Mouse (Mus musculus): ENCODE results near the gene Cyp2j8. TPM values are rescaled to one million over a fixed set of nuclear protein-coding genes. Genes with fewer than 3 reads are reported as not detected.
"Not testable (repeated sequence)": the region's sequence is repeated elsewhere in the genome, so short reads cannot be mapped to it uniquely, and the experiment has no call there.

Cyp2j8 gene
- 0.17 TPM in 1 of 2 replicates, not detected in the other for polyA plus RNA-seq (2015; fragmentation: Nextera tagmentation; extraction: Ambion mirVana)

DNA sequence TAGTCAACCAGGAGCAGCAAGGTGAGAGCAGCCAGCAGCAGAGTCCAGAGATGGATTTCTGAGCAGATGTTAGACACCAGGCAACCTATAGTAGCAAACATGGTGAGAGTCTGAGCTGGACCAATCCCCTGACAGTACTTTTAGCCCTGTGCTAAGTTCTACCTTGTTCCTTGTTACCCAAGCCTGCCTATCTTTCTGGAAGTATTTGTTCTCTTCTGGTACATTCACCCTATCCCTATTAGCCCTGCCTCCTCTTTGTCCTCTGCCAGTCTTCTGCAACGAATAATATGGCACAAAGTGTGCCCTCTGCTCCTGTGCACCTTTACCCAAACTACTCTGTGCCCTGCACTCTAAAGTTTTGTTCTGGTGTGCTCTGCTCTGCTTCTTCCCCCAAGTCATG is at the start of gene Cyp2j8:
Cyp2j8 (minus strand) TSS at position 101 of the 400 bp plus-strand sequence.
- no peaks in the 10 kb centered on the region for H3K27me3 ChIP-seq
- H3K9ac ChIP-seq: no peak within 1 kb of the TSS
- no peak for ATAC-seq (ENCODE audit: low FRiP score, low read depth)
- H3K4me2 ChIP-seq: no peak within 1 kb of the TSS
- 83% methylated on average over 1 of the region's 1 CpGs for WGBS
- no peaks in the 10 kb centered on the region for H3K4me1 ChIP-seq (replicated peaks)
- no peaks in the 10 kb centered on the region for H3K36me3 ChIP-seq
- no peak within 1 kb of the TSS for H3K4me3 ChIP-seq
- no peak within 1 kb of the TSS for H3K27ac ChIP-seq (replicated peaks)
- H3K9me3 ChIP-seq: no peaks in the 10 kb centered on the region

DNA sequence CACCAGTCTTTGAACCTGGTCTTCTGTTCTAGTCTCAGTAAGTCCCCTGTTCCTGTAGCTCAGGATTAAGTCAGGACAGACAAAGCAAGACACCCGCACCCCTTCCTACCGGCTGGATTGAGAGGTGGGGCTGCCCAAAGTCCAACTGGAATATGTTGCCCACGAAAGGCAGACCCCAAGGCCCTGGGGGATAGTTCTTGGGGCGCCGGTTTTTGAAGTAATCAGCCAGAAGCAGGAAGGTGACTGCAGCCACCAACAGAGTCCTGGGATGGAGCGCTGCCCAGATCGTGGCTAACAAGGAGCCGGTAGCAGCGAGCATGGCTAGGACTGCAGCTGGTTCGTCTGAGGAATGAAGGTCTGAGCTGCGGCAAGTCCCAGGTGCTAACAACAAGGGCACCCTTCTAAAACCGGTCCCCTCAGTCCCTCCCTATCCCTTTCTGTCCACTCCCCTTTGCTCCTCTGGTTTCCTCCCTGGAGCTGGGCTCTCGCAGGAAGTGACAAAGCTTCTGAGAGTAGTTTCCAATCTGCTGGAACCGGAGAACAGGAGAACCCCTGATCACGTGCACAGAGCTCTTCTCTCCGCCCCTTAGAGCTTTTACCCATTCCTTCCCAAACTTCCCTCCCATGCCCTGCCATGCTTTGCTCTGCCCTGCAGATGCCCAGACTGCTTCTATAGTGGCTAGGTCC is 46.1 kb upstream of the Cyp2j8 start, which contains the start of gene Cyp2j6:
Cyp2j6 (minus strand) TSS at position 529 of the 687 bp plus-strand sequence.
- Histone ChIP-seq H3K4me3 (peak within 1 kb of the TSS; percentile 72), H3K4me1 (replicated peaks) (0 out of 2 replicates have a peak, but pooled peaks cover 8% of the 10 kb centered on the region), H3K36me3 (no peaks in the 10 kb centered on the region), H3K9me3 (no peaks in the 10 kb centered on the region), H3K27ac (replicated peaks) (peak within 1 kb of the TSS; percentile 67), H3K4me2 (peak within 1 kb of the TSS; percentile 72), H3K9ac (peak within 1 kb of the TSS; percentile 64), H3K27me3 (no peaks in the 10 kb centered on the region)
- ATAC-seq (ENCODE audit: low FRiP score, low read depth): peak; percentile 96
- WGBS: 2% methylated on average over 16 of the region's 16 CpGs

- Histone ChIP-seq H3K36me3 (no peaks in the 10 kb centered on the region), H3K9ac (no peak overlapping the region), H3K27me3 (no peaks in the 10 kb centered on the region), H3K4me3 (no peak overlapping the region), H3K27ac (replicated peaks) (no peak overlapping the region), H3K9me3 (no peaks in the 10 kb centered on the region), H3K4me1 (replicated peaks) (0 out of 2 replicates have a peak, but pooled peaks cover 8% of the 10 kb centered on the region), H3K4me2 (peak overlapping the region; percentile 19; the same call in 1 of the 2 replicates)
- 88% methylated on average over 3 of the region's 3 CpGs for WGBS
- no peak for ATAC-seq (ENCODE audit: low FRiP score, low read depth)
Observed at GRCm38 (mm10) chr4:96551619-96552018, 44.4 kb upstream of the Cyp2j8 start.

DNA sequence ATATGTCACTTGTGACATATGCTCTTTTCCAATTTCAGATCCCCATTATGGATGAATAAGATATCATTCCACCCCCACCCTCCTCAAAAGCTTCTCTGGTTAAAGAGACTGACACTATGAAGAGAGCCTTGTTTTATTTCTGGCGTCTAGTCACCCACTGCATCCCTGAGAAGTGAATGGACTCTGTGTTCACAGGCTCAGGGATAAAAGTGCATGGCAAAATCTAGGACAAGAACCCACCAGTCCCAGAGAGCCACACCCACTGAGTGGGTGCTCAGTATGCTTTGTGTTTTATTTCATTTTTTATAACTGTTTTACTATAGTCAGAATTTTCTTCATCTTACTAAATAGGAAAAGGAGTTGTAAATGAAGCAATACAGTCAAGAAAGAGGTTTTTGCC is 38.8 kb upstream of the Cyp2j8 start:
- Histone ChIP-seq H3K4me3 (no peak overlapping the region), H3K9me3 (no peaks in the 10 kb centered on the region), H3K36me3 (no peaks in the 10 kb centered on the region), H3K9ac (no peak overlapping the region), H3K27ac (replicated peaks) (no peak overlapping the region), H3K27me3 (no peaks in the 10 kb centered on the region), H3K4me1 (replicated peaks) (no peaks in the 10 kb centered on the region), H3K4me2 (no peak overlapping the region)
- whole genome bisulfite sequencing: 66% methylated on average over 1 of the region's 1 CpGs
- ATAC-seq (ENCODE audit: low FRiP score, low read depth): no peak

GRCm38 (mm10) chr4:96525772-96526171 is 18.6 kb upstream of the Cyp2j8 start:
- no peak overlapping the region for H3K4me2 ChIP-seq
- H3K4me3 ChIP-seq: no peak overlapping the region
- no peaks in the 10 kb centered on the region for H3K36me3 ChIP-seq
- no peak overlapping the region for H3K27ac ChIP-seq (replicated peaks)
- ATAC-seq (ENCODE audit: low FRiP score, low read depth): no peak
- H3K27me3 ChIP-seq: no peaks in the 10 kb centered on the region
- H3K4me1 ChIP-seq (replicated peaks): no peaks in the 10 kb centered on the region
- H3K9ac ChIP-seq: no peak overlapping the region
- WGBS: 26% methylated on average over 1 of the region's 1 CpGs
- no peaks in the 10 kb centered on the region for H3K9me3 ChIP-seq

GRCm38 (mm10) chr4:96522256-96522655 is 15.1 kb upstream of the Cyp2j8 start:
- Histone ChIP-seq H3K4me2 (no peak overlapping the region), H3K27me3 (no peaks in the 10 kb centered on the region), H3K36me3 (no peaks in the 10 kb centered on the region), H3K9me3 (no peaks in the 10 kb centered on the region), H3K4me3 (no peak overlapping the region), H3K27ac (replicated peaks) (no peak overlapping the region), H3K9ac (no peak overlapping the region), H3K4me1 (replicated peaks) (no peaks in the 10 kb centered on the region)
- no peak for ATAC-seq (ENCODE audit: low FRiP score, low read depth)
- 79% methylated on average over 2 of the region's 2 CpGs for WGBS

- Histone ChIP-seq H3K27ac (replicated peaks) (no peak overlapping the region), H3K36me3 (no peaks in the 10 kb centered on the region), H3K4me2 (no peak overlapping the region), H3K9me3 (no peaks in the 10 kb centered on the region), H3K4me1 (replicated peaks) (no peaks in the 10 kb centered on the region), H3K27me3 (no peaks in the 10 kb centered on the region), H3K4me3 (no peak overlapping the region), H3K9ac (no peak overlapping the region)
- 87% methylated on average over 3 of the region's 3 CpGs for WGBS
- ATAC-seq (ENCODE audit: low FRiP score, low read depth): no peak
Observed at GRCm38 (mm10) chr4:96510083-96510482, 2.9 kb upstream of the Cyp2j8 start.

DNA sequence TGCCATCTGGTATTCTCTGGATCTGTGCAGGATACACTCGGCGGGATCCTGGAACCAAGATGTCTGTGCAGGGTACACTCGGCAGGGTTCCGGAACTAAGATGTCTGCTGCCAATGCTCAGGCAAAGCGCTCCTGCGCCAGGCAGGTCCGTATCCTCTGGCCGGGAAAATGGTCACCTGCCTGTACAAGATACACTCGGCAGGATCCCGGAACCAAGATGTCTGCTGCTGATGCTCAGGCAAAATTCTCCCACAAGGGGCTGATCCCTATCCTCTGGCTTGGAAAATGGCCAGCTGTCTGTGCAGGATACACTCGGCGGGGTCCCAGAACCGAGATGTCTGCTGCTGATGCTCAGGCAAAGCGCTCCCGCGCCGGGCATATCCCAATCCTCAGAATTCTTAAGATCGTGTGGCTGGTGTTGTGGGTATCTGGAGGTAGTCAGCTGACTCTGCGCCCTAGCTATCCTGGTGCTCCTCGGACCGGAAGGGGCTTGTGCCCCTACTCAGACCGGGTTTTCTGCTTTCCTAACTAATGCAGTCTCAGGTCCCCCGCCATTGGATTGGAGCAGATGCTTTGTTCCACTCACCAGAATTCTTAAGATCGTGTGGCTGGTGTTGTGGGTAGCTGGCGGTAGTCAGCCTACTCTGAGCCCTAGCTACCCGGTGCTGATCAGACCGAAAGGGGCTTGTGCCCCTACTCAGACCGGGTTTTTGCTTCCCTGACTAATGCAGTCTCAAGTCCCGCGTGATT is 43.7 kb downstream of the Cyp2j8 start:
- WGBS: 86% methylated on average over 30 of the region's 30 CpGs
- H3K27me3 ChIP-seq; H3K9ac ChIP-seq; H3K36me3 ChIP-seq; H3K4me2 ChIP-seq; H3K4me3 ChIP-seq; H3K27ac ChIP-seq (replicated peaks); H3K4me1 ChIP-seq (replicated peaks); H3K9me3 ChIP-seq; ATAC-seq (ENCODE audit: low FRiP score, low read depth): not testable (repeated sequence)

Other genes starting within 250 kb of the Cyp2j8 start
- gene Cyp2j11, start 158.7 kb downstream of the Cyp2j8 start, polyA plus RNA-seq (2015; fragmentation: Nextera tagmentation; extraction: Ambion mirVana): not detected in 2 replicates
- 5.2 and 6.2 TPM in 2 replicates for gene Cyp2j6, start 46.3 kb upstream of the Cyp2j8 start, polyA plus RNA-seq (2015; fragmentation: Nextera tagmentation; extraction: Ambion mirVana)
- gene Cyp2j9, start 84.2 kb upstream of the Cyp2j8 start, polyA plus RNA-seq (2015; fragmentation: Nextera tagmentation; extraction: Ambion mirVana): 8.6 and 9.1 TPM in 2 replicates
- gene Cyp2j5, start 156.8 kb upstream of the Cyp2j8 start, polyA plus RNA-seq (2015; fragmentation: Nextera tagmentation; extraction: Ambion mirVana): not detected in 2 replicates

Data from hindbrain, embryonic 15.5 days (tissue).